Mouse (Mus musculus) spleen, adult 12 weeks (tissue): ENCODE data around the gene Shank2.

Experiments
- DNase-seq: peaks from one replicate; pipeline ENCODE4 v3.0.0; 2022; ENCODE audit warnings: low spot score

Gene Shank2

DNA sequence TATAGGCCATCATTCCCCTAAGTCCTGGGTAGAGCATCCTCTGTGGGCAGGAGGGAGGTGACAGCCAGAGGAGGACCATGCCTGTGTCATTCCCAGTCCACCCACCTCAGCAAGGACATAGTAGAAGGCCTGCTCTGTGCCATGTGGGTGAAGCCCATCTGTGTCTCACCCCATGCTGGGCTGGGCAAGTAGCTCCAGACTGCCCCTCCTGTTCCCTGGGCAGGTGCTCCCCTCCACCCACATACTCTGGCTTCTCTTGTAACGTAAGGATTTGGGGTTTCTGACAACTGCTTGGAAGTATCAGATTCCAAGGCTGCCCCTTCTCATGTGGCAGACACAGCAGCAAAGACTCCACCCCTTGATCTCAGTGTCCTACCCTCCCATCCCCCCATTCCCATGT is 227.7 kb downstream of the Shank2 start:
- DNase-seq = no peak

DNA sequence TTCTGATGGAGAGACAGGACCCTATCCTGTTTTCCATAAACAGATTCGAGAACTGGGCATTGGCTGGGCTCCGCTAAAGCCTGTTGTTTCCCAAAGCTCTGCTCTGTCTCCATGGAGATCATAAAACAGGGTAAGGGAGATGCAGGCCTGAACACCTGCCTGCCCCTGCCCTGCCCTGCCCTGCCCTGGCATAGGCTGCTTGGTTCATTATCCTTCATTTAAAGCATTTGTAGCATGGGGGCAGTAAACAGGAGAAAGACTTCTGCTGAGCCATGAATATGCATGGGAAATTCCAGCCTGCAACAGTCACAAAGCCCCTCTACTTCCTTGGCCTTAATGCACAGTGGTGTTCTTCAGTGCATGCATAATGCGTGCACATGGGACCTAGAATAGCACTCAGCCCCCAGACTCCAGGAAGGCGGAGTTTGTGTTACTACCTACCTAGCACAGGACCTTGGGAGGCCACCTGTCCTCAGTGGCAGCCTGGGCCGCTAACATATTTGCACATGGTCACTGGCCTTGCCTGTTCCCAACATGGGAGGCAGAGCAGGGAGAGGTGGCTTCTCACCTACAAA is 230.5 kb downstream of the Shank2 start:
- no peak for DNase-seq

DNA sequence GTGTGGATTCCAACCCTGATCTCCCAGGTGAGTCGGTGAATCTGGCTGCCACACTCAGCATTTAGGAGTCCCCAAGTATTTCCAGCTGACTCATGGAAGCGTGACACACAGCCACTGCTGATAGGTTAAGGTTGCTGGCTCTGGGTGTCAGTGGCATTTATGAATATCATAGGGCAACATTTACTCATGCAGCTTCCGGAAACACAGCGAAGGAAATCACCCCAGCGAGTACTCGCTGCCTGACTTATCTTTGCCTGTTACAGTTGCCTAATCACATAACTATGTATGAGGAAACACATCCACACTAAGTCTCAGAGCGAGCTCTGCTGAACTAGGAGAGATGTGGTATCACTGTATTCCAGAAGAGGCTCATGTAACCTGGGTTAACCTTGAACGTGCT is 231.8 kb downstream of the Shank2 start:
- no peak for DNase-seq

DNA sequence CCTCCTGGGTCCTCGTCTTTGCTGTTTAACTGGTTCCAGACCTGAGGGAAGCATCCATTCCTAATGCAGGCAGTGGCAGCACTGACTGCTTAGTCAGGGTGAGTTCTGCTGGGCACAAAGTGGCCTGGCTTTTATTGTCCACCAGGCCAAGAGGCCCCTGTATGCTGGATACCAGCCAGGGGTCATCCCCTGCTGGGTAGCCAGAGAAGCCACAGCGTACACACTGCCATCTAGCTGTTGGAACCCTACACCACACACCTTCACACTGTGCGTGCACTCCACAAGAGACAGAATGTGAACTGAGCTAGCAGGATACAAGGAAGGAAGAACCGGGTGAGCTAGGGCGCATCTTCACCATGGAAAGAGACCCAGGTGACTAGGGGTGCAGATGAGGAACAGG is 233.1 kb downstream of the Shank2 start:
- DNase-seq = no peak

DNA sequence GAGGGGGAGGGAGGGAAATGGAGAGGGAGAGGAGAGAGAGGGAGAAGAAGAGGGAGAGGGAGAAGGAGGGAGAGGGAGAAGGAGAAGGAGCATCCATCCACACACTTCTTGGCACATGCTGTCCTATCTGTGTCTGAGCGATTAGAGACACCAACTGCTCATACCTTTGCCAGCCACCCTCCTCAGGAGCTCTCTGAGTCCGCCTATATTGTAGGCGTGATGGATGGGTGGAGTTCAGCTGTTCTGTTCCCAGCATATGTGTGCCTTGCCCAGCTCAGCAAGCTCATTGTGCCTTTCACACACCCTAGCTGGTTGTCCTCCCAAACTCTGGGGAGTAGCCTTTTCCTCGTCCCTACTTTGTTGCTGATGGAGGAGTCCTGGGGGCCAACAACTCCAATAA is 233.8 kb downstream of the Shank2 start:
- no peak for DNase-seq

DNA sequence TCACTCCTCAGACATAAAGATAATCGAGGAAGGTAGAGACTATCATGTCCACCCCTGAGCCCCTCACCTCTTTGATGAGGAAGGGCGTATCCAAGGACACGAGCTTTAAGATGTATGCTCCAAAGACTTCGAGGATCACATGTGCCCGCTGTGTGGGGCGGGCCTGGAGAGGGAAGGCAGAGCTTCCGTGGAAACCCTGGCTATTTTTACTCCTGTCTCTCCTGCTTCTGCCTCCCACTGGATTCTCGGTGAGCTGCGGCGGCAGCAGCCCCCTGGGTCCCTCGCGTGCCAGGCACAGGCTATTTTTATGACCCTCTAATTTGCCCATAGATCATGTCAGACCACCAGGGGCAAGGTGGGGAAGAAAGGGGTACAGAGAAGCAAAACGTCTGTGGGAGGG is 235.1 kb downstream of the Shank2 start:
- no peak for DNase-seq

DNA sequence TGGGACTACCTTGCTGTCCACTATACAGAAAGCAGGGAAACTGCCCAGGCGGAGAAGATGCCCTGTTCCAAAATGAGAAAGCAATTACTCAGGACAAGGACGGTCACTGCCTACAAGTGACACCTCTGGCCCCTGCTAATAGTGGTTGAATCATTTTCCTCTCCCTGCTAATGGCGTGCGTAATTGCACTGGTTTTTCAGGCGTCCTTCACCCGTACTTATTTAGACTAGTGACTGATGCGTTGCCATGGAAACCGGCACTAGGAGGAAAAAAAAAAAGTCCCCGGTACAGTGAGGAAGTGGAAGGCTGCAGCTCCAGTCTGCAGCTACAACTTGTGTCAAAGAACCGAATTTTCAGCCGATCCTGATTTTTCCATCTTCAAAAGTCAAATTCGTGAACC is 236.7 kb downstream of the Shank2 start:
- DNase-seq = no peak

DNA sequence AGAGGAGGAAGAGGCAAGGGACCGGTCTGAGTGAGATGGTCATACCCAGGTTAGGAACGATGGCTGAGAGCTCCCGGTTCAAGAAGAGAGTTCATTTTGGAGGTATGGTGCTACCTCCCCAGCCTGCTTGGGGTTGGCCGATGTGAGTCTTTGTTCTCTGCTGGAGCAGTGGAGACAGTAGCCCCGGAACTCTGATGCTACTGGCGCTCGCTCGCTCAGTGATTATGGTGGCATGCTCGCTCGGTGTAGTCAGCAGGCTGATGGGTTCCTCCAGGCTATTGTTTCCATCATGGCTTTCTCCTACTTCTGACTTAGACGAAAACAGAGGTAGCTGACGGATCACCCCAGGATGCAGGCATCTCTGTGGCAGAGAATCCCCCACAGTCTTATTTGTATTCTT is 237.3 kb downstream of the Shank2 start:
- DNase-seq = no peak

DNA sequence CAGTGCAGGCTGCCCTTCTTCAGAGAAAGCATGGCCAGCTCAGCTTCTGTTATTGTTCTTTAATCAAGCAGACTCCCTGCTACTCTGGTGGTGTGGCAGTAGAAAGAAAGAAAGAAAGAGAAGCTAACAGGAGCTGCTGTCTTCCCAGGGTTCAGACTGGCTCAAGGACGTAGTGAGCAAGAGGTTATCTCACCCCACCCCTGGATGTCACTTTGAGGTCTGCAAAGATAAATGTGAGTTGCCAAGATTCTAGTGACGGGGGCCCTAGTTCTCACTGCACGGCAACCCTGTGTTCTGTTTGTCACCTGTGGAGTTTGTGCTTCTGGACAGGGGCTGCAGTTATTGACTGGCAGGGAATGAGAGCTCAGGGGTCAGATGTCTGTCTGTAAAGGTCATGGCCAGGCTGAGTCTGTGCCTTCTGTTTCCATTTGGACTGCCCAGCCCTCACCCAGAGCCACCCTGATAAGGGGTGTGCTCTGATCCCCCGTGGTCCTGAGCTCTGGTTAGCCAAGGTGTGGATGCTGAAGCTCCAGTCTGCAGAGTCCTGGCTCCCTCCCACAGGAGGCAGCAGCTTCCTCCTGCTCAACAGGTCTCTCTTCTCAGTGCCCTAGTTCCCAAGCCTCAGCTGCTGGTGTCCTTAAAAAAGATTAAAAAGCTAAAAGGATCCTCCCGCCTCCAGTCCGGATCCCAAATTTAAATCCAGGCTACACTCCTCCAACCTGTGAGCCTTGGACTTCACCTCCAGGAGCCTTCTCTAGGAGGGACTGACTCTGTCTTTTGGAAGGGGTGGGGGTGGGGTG is 238.0 kb downstream of the Shank2 start:
- DNase-seq = no peak

DNA sequence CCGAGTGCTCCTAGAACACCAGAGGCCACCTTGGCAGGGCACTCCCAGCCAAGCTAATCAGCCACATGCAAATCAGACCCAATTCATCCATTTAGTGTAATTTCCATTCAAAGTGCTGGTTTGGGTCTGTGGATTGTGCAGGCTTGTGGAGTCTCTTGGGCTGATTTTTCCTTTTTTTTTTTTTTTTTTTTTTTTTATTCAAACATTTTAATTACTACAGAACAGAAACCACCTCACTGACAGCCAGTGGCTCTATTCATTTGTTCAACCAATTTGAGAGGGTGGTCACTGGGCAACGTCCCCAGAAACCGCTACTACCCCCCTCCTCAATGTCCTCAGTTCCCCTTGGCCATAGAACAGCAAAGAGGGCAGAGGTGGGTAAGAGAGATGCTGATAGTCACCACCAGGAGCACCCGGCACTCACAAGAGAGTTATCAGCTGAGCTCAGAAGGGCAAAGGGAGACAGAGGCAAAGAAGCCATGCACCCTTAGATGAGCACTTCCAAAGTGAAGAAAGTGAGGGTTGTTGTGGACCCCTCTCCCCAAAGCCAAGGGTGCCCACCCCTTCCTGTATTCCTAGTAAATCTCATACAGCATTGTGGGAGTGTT is 239.1 kb downstream of the Shank2 start:
- no peak for DNase-seq

DNA sequence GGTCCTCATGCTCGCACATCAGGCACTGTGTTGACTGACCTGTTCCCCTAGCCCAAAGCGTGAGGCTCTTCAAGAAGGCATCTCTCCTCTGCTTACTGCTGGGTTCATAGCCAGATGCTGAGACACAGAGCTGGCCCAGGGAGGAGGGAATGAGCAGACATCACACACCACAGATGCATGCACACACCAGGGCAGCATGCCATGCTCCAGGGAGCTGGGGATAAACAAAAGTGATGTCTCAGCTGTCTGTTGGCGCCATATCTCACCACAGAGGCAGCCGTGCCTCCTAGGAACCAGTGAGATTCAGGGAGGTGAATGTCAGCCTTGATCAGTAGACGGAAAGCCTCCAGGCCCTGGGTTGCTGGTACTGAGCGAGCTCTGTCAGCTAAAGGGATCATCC is 242.5 kb downstream of the Shank2 start:
- DNase-seq = no peak

DNA sequence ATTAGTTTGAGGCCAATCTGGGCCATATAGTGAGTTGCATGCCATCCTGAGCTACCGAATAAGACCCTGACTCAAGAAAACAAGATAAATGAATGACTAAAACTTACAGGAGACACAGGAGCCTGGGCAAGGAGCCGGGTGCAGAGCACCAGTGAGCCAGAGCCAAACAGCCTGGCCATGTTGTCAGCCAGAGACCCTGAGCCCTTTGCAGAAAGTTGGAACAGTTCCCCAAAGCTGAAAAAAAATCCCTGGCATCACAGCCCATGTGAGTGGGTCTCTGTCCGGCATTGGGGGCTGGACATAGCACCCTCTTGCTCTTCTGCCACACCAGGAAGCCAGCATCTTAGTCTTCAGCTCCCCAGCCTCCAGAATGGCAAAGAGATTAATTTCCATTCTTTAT is 244.5 kb downstream of the Shank2 start:
- DNase-seq = no peak

DNA sequence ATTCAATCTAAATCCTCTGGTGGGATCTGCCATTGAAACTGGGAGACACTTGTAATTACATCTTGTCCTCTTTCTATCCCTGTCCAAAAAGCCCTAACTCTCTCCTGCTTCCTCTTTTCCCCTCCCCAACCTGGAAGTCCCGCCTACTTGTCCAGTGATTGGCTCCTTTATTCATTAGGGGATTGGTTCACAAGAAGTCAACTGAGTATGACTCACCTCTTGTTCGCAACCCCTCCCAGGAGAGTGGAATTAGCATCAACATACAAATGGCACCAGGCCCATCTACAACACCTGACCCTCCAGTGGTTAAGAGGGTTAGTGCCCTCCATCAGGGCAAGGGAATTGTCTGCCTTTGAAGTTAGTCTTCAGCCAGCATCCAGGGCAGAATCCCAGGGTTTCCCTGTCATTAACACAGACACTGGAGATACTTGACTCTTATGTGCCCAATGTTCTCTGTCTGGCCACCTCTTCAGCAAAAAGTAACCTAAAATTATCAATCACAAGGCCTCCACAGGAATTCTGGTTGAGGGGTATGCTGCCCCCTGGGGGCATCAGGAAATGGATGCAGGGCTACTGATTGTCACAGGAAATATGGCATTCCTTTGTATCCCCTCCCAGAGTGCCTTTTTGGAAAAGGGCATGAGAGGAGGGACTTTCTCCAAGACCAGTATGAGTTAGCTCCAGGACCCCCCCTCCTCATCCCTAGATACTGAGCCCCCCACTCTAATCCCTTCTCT is 247.1 kb downstream of the Shank2 start:
- DNase-seq = no peak

DNA sequence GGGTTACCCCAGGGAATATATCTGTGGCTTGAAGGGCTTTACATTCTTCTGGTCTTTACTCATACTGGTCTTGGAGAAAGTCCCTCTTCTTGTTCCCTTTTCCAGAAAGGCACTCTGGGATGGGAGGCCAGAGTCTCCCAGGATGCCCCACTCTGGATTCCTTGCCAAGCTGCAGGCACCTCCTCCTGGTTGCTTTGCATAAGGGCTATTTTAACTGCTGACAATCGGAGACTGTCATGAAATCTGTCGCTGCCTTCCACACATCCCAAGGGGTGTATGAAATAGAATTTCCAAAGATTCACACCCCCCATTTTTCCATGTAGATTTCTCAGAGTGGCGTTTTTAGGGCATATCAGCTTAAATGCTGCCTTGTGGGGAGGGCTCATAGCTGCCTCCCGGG is 249.1 kb downstream of the Shank2 start:
- no peak for DNase-seq

DNA sequence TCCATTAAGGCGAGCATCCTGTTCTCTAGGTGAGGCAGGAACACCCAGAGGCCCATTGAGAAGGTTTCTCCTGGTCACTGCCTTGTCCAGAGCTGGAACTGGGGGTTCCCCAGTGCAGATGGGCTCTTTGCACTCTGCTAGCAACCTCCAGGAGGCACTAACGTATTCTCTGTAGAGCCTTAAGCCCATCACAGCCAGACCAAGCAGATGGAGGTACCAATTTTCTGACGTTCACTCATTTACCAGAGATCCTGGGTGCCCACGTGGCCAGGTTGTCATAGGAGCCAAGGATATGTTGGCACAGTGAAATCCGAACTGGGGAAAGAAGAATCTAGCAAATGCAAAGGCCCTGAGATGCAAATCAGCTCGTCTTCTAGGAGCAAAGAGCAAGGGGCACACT is 249.5 kb downstream of the Shank2 start:
- no peak for DNase-seq

DNA sequence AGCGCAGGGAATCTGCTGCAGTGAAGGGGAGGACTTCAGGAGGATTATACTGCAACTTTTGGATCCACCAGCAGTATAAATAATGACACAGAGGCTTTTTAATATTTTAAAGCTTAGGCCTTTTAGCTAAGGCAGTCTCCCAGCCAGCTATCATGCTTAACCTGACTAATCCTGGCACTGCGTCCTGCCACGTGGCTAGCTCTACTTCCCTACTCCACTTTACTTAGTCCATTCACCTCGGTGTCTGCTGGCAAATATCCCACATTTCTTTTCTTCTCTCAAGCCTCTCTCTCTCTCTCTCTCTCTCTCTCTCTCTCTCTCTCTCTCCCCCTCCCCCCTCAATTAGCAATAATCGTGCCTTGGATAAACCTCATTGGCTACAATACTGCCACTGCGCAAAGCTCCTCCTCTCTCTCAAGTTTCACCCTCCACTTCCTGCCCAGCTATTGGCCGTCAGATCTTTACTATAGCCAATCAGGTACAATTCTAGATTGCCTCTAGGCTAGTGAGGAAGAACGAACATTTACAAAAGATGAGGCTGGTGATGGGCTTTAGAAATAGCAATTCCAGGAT is 253.0 kb downstream of the Shank2 start:
- no peak for DNase-seq

DNA sequence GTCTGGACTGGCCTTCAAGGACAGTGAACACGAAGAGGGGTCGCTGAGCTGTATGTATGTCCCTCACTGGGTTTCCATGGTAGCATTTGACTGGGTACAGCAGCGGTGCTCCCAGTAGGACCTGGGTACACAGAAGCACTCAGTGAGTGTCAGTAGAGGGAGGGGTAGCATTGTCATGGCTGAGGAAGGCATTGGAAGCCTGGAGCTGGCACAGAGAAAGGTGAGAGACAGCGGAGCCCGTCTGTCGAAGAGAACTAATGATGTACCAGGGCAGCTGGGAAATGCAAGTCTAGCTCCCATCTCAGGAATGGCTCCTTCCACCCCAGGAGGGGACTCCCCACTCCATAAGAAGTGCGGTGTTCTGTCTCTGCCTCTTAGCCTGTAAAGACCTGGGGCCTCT is 256.1 kb downstream of the Shank2 start:
- DNase-seq = no peak

DNA sequence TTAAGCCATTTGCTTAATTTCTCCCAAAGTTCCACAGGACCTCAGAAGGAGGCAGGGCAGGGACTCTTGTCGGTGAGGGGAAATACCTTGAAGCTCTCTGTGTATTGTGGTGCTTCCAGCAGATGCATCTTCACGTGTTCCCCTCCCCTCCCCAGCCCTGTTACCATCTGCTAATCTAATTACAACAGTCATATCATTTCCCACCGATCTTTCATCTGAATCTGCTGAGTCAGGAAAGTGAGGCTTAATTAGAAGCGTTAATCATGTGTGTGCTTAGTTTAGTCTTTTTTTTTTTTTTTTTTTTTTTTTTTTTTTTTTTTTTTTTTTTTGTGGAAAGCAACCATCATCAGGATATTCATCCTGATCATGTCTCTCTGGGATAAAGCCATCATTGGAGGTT is 256.6 kb downstream of the Shank2 start:
- no peak for DNase-seq

DNA sequence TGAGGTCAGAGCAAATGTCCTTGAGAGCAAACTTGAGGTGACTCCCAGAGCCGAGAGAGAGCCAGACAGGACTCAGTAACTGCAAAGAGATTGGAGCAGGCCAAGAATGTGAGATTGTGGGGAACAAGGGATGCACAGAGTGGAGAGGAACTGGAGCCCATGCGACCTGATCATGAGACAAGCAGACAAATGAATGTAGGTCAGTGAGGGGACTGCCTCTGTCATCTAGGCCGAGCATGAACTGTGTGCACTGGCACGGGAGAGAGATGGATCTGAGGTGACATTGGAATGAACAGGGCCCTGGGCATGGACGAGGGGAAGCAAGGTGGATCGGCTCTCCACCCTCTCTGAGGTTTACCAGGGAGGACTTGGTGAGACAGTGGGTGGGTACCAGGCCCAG is 260.9 kb downstream of the Shank2 start:
- DNase-seq = no peak

DNA sequence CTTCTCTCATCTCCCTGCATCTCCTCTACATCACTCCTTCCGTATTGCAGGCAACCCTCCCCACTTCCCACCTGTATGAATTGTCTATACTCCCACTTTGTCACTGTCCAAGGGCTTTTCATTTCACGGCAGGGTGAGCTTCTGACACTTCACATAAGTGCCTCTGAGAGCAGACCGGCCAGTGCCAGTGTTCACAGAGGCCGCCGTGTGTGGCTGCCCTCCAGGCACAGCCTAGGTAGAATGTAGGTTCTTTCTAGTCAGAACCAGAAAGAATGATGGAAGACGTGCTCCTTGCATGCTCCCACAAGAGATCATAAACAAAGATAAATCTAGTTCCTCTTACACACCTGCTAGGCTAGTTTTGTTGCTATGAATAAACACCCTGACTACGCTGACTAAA is 265.0 kb downstream of the Shank2 start:
- no peak for DNase-seq

DNA sequence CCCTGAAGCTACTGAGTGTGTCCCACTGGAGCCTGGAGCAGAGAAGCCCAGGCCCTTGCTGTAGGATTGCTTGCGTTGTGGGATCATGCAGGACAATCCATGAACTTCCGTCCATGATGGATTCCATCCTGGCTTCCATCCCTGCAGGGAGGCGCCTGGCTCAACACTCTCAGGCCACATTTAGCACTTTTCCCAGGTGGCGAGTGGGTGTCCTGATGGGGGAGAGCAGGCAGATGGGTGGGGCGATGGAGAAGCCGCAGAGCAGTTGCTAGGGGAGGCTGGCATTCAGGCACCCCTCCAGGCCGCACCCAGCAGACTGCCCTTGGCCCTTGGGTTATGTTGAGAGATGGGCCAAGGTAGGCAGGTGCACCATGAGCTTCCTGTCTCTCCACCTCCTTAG is 266.6 kb downstream of the Shank2 start:
- no peak for DNase-seq

DNA sequence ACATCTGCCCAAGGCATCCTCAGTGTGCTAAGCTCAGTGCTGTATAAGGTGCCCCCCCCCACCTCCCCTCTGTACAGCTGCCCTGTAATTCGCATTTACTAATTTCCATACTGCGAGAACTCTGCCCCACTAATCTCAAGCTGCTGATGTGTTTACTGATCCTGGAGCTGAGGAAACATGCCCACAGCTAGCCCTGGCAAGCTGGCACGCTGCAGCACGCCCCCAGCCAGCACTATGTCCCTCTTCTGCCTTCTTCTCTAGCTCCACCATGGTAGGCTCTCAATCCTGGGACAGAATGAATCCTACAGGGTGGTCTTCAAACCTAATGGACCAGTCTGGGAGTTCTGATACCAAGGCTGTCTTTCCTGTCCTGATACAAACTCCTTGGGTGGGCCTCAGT is 267.1 kb downstream of the Shank2 start:
- DNase-seq = no peak

DNA sequence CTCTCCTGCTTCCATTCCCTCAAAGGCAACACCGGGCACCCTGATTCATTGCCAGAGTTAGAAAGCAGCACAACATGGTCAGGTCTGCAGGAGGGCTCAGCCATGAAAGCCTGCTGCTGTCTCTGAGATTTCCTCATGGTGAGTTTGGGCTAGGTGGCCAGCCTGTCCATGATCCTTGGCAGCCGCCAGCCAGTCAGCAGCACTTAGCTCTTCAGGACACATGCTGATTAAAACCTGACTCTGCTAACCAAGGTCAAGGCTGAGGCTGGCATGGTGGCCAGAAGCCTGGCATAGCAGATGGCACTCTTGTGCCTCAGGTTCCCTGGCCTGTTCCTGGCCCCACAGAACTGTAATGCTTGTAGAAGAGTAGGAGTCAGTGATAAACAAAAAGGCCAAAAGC is 269.3 kb downstream of the Shank2 start:
- DNase-seq = no peak
